Mouse (Mus musculus) left cerebral cortex, postnatal 36 days (tissue): ENCODE measurements at regions not wholly inside any gene's neighbourhood (a gene's known extent, or its start where the extent isn't known, plus 50 kb on each side); places are given as distances from the start of the nearest gene placed in this dataset.

Source experiments
- DNase-seq, 2 experiments: peaks; one replicate each; pipeline ENCODE4 v3.0.0; 2021 to 2022; ENCODE audit warnings: low spot score in 2 of 2, mixed read lengths in 1 of 2
- intact Hi-C: fragments of 180-260 bp; cut with DNase I; formaldehyde crosslinking; loops from one replicate; pipeline ENCODE4 v1.15.1; 2025

- no peak for DNase-seq
- intact Hi-C loops: no loop called here
These were observed 421.8 kb downstream of the Meis1 start for GRCm38 (mm10) chr11:18596996-18597395.

- intact Hi-C loops: no loop called here
- DNase-seq: no peak
These were observed 428.3 kb downstream of the Meis1 start for GRCm38 (mm10) chr11:18590487-18590886.

DNA sequence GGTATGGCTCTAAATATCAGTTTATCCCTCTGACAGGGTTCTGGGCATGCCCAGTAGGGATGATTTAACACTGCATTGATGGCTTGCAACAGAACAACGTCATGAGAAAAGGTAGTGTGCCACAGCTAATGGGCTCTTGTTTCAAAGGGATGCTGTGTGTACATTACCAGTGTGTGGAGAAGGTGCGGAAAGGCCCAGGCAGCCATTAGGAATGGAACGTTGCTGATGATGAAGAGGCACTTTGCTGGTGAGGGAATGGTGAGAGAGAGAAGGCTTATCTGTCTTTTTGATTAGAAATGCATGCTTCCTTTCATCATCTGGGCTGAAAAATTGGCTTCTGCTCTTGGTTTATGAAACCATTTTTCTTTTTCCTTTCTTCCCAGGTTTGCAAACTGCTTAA is 432.3 kb downstream of the Meis1 start:
- intact Hi-C loops: no loop called here
- DNase-seq: no peak

DNA sequence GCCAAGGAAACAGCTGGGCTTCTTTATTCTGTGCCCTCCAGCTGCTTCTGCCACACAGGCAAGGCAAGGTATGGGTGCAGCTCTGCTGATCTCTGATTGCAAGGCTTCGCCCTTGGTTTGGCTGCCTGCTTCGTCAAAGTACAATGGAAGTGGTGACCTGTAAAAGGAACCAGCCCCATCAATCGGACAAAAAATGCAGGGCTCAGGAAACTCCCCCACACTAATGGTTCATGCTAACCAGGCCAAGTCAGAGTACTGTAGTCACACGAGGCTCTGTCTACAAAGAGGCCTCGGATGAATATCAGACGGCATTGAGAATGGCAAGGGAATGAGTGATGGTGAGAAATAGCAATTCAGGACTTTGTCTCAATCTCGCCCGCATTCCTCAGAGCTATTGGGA is 433.8 kb downstream of the Meis1 start:
- intact Hi-C loops: no loop called here
- no peak for DNase-seq

DNA sequence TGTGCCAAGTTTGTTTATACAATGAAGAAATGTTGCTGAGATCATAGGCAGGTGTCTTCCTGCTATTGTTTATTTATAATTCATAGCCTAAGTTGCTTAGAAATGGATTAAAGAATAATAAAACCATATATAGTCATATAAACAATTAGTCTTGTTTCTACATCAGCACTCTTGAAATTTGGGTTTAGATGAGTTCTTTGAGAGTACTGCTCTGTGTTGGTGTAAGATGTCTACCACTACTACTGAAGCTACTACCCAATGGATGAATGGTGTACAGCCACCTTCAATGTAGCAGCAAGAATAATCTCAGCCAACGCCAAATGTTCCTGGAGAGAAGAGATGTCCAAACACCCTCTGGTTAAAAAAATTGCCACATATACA is 436.0 kb downstream of the Meis1 start:
- intact Hi-C loops: no loop called here
- no peak for DNase-seq

- intact Hi-C loops: no loop called here
- no peak for DNase-seq
These were observed 436.6 kb downstream of the Meis1 start for GRCm38 (mm10) chr11:18581997-18582780.

GRCm38 (mm10) chr11:18581078-18581800 is 437.5 kb downstream of the Meis1 start:
- intact Hi-C loops: no loop called here
- no peak for DNase-seq

DNA sequence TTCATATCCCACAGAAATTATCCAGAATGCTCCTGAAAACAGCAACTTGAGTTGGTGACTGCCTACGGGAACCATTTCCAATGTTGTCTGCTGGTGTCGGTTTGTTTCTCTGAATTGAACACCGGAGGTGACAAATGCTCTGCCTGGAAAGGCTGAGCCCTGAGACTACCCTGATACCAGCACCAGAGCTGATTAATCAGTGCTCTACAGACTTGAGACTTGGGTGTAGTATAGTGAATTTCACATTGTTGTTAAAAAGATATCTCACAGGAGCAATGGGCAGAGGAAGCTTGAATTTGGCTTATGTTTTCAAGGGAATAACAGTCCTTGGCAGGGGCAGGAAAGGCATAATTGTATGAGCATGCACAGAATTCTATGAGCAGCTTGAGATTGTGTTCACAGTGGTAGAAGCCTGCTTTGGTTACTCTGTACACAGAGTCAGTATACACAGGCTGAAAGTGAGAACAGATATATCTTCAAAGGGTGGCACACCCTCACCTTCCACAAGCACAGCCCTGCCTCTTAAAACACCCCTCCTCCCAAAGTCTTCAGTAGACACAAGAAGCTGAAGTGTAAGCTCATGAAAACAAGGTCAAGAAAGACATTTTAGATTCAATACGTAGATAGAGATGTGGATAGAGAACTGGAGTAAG is 447.1 kb downstream of the Meis1 start:
- intact Hi-C loops: no loop called here
- no peak for DNase-seq

- no peak for DNase-seq
- intact Hi-C loops: no loop called here
These were observed 455.8 kb downstream of the Meis1 start for GRCm38 (mm10) chr11:18563011-18563410.

- intact Hi-C loops: no loop called here
- no peak for DNase-seq
These were observed 460.1 kb downstream of the Meis1 start for GRCm38 (mm10) chr11:18558665-18559064.

DNA sequence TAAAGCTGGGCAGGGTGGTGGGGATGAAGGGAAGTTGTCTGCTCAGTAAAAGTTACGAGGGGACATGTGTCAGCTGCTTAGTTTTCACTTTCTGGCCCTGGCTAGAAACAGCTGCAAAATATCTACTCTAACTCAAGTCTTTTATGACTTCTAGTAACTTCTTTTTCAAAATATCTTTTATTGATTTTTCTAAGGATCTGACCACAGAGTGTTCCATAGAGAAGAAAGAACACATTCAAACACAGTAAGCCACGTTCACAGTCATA is 483.3 kb downstream of the Meis1 start:
- intact Hi-C loops: no loop called here
- no peak for DNase-seq

DNA sequence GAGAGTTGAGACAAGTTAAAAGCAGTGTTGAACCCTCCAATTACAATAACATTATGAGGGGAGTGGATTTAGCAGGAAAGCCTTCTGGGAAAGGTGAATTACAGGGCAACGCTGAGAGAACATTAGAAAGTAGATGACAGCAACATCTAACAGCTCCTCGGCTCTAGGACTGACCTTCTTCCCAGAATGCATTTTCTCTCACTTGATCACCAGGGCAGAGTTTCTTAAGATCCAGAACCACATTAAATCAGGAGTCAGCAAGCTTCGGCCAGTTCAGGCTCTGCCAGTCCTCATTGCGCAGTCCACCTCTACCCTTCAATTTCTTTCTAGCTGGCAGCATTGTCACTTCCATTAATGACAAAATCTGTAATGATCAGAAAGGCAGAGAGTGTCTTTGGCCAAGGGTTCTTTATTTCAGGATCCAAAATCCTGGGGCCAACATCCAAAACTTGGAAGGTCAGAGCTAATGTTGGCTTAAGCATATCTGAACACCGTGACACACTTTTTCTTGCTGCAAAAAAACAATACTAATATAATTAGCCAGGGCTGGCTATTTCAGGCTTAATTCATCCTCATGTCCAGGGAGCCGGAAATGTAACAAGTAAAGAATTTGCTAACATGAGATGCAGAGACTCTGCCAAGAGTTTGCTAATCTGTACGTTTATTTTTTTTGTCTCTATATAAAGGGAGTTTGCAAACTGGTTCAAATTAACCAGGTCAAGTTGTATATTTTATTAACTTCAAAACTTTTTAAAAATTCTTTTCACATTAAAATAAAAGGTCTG is 483.8 kb downstream of the Meis1 start:
- no peak for DNase-seq
- intact Hi-C loops: no loop called here

DNA sequence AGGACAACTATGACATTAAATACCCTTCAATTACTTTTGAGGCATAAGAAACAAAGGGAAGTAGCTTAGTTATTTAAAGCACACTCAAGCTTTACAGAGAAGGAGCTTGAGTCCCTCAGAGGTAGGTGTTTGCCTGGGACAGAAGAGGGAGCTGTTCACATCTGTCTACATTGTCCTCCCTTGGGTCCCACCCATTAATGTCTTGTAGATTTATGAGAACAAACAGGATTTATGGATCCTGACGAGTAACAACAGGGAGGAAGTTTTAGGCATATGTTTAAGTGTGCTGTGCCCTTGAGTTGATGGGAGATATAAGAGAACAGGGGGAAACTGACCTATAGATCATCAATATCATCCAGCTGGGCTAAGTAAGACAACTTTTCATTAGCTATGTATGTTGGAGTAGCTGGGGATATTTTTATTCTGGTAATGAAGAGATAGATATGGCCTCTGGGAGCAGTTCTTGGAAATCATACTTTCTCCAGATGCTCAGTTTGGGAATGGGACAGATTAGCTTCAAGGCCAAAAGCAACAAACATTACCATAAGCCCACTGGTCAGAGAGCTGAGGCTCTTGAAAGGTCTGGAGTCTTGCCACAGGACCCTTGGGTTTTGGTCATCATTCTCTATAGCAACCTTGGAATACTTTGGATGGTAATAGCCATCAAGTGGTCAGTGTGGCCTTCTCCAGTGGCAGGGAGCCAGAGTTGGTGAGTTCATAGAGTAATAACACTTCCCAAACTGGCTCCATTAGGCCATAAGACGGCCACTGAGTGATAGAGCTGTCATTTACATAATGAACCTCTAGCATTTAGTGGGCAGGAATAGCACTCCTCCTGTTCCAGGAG is 487.3 kb downstream of the Meis1 start:
- intact Hi-C loops: no loop called here
- DNase-seq: no peak

- intact Hi-C loops: no loop called here
- no peak for DNase-seq
These were observed 490.2 kb downstream of the Meis1 start for GRCm38 (mm10) chr11:18528568-18528967.

GRCm38 (mm10) chr11:18495108-18495757 is 523.6 kb downstream of the Meis1 start:
- intact Hi-C loops: no loop called here
- DNase-seq: no peak

DNA sequence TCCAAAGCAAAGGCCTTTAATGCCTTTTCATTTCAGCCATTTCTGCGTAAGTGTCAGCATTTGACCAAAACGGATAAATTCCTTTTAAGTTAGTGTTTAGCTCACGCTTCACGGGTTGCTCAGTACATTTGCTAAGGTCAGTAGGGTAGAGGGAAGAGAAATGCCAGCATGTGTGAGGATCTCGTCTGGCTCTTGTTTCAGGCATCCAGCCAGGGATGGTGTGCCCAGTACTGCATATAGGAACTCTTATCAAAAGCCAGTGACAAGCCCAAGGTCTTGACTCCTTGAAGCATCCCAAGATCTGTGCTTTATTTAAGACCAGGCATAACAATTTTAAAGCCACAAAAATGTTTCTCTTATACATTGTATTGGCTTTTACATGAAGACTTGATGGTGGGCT is 524.8 kb downstream of the Meis1 start:
- no peak for DNase-seq
- intact Hi-C loops: no loop called here

GRCm38 (mm10) chr11:18493086-18493485 is 525.7 kb downstream of the Meis1 start:
- intact Hi-C loops: no loop called here

DNA sequence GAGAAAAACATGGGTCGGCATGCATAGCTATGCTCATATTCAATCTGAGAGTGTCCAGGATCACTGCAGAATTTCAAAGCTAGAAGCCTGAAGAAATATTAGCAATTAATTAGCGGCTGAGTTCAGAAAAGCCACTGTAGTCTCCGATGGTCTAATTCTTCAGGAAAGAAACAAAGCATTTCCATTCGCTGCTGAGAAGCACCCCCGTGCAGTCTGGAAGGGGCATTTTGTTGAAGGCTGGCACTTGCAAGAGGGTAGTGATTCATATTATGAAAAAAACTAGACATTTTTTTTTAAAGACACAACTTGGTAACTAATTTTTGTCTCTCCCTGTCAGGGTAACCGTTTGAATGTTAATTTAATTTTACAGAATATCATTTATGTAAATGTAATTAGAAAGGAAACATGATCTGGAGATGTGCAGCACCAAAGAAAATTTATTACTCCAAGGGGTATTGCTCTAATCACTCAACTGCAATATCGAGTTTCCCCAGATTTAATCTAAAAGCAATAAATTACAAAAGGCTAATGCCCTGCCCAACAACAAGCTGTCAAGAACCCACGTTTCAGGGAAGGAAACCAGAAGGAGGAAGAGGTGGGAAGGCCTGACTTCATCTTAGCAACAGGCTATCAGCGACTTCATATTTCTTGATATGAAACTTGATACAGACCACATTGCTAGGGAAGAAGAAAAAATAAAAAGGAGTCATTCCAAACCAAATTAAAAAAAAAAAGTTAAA is 529.1 kb downstream of the Meis1 start:
- intact Hi-C loops: no loop called here
- no peak for DNase-seq

More at GRCm38 (mm10) chr11:18493086-18493485, 525.7 kb downstream of the Meis1 start:
- DNase-seq: no peak
